Mouse (Mus musculus): ENCODE results near the gene Ercc6.

Gene Ercc6

GRCm38 (mm10) chr14:32572519-32572918 is 59.2 kb downstream of the Ercc6 start:
- DNase-seq (ENCODE audit: low spot score) = no peak

- DNase-seq (ENCODE audit: low spot score) = no peak
These were observed 65.1 kb downstream of the Ercc6 start for GRCm38 (mm10) chr14:32578420-32578819.

GRCm38 (mm10) chr14:32583696-32584095 is 70.4 kb downstream of the Ercc6 start:
- no peak for DNase-seq (ENCODE audit: low spot score)

DNA sequence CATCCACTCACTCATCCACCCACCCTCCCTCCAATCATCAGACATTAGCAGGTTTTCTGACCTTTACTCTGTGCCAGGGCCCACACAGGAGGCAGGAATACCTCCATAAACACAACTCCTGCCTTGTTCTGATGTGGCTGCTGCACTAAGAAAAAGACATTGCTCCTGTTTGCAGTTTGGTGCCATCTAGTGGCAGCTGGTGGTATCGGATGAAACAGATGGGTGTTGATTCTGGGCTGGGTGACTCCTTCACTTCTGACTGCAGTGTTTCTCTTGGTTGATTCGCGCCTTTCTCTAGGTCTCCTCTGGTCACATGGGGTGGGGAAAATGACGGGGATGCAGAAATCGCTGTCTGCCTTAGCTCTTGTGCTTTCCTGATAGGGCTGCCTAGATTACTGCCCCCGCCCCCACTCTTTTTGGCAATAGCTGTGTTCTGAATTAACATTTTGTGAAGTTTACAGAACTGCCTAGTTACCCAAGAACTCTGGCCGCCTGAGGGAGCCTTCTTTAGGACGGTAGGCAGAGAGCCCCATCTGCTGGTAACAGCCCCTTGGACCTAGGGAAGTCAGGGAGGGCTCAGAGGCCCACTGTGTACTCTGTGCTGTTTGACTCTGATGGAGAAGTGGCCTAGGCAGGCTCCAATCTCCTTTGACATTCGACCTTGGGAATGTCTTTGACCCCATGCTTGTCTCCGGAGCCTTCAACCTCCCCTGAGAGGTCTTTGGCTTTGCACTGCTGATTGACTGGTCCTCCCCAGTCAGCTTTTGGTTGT is 73.9 kb downstream of the Ercc6 start:
- DNase-seq (ENCODE audit: low spot score) = peak; percentile 39

DNA sequence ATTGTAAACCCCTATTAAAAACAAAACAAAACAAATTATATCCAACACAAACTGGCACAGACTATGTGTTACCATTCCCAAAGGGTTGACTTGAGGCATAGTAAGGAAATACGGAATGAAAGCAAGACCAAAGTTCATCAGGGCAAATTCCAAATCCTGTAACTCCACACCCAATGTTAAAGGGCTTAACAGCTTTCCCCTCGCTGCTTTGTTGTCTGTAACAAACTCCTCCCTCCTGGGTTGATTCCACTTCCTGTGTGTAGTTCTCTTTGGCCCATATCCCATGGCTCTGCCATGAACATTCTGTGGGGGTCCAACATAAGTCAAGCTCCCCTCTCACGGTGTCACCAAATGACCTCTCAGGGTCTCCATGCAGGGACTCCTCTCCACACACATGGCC is 77.1 kb downstream of the Ercc6 start:
- DNase-seq (ENCODE audit: low spot score) = no peak

GRCm38 (mm10) chr14:32597232-32598231 is 84.2 kb downstream of the Ercc6 start:
- peak; percentile 29 for DNase-seq (ENCODE audit: low spot score)

DNA sequence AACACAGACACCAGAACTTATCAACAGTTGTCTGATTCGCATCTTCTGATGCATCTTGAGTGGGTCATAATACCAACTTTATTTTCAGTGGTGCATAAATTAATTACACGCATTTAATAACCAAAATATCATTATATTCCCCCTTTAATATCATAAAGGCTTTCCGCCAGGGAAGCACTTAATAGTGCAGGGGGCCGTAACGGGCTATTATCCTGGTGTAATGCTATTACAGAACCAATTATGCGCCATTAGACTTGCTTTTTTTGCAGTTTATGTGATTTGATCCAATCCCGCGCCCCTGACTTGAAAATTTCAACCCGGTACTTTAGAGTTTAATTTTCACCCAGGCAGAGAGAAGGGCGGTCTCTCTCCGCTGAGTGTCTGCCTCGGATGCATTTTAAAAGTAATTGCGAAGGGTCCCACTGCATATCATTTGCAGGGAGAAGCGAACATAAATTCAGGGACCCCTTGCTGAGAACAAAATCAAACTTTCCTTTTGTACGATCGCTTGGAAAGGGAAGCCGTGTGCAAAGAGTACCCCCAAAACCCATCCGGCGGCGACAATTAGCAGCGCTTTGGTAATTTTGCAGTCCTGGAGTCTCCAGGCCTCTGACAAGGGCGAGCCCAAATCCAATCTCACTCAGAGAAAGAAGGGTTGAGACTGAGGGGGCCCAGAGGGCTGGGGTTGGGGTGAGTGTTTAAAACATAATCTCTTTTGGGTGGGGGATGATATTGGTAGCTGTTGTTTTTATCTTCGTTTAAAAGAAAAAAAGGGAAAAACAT is 85.3 kb downstream of the Ercc6 start:
- no peak for DNase-seq (ENCODE audit: low spot score)

GRCm38 (mm10) chr14:32599290-32600041 is 86.1 kb downstream of the Ercc6 start, which contains the start of gene Prrxl1:
Gene Prrxl1 (plus strand): TSS chr14:32599407.
- DNase-seq (ENCODE audit: low spot score) = no peak

DNA sequence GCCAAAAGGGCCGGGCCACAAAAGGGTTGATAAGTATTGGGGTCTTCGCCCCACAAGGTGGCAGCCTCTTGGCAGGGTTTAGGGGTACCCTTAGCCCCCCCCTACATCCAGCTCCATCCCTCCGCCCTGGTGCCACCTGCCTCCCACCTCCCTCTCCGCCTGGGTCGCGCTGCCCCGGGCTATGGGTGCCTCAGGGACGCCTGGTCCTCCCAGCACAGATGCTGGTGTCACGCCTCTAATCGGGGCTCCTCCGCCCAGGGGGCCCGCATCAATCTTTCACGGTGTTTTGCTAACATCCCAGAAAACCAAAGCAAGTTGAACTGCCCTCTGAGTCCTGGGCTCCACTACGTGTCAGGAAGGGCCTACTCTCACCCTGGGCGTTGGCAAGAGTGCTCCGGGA is 86.8 kb downstream of the Ercc6 start:
- DNase-seq (ENCODE audit: low spot score) = no peak

GRCm38 (mm10) chr14:32605508-32605907 is 92.2 kb downstream of the Ercc6 start:
- DNase-seq (ENCODE audit: low spot score) = no peak

DNA sequence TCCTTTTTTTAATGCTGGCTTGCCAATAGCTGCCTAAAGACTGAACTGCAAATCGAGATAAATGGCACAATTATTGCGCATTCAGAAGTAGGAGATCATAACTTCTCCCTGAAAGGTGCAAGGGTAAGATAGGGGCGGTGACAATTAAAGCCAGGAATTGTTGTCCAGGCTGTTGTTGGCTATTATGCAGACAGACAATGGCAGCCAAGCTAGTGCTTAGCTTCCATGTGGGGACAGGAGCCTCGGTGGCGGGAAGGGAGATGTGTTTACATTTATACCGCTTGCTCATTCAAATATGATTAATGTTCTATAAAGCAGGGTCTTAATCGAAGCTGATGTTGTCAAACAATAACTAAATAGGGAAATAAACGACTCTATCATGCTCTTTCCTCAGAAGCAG is 93.0 kb downstream of the Ercc6 start:
- no peak for DNase-seq (ENCODE audit: low spot score)

- no peak for DNase-seq (ENCODE audit: low spot score)
These were observed 96.1 kb downstream of the Ercc6 start for GRCm38 (mm10) chr14:32609392-32609791.

- no peak for DNase-seq (ENCODE audit: low spot score)
These were observed 103.9 kb downstream of the Ercc6 start for GRCm38 (mm10) chr14:32617253-32617652.

DNA sequence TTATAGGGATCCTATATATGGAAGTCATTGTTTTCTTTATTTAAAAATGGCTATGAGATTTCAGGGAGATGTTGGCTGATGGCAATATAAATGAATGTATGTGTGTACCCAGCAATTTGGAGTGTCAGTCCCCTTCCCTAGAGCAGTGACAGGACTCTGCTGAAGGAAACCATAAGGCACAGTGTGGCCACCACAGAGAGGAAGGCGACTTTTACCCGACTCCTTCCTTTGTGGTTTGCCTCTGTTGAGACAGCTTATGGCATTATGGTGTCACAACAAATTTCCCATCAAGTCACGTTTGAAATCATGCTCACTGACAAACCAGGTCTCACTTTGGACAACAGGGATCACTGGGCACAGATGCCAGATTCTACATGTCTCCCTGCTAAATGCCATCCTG is 110.9 kb downstream of the Ercc6 start:
- no peak for DNase-seq (ENCODE audit: low spot score)

GRCm38 (mm10) chr14:32624811-32625210 is 111.5 kb downstream of the Ercc6 start:
- no peak for DNase-seq (ENCODE audit: low spot score)

- no peak for DNase-seq (ENCODE audit: low spot score)
These were observed 114.0 kb downstream of the Ercc6 start for GRCm38 (mm10) chr14:32627271-32627670.

- DNase-seq (ENCODE audit: low spot score) = no peak
These were observed 115.3 kb downstream of the Ercc6 start for GRCm38 (mm10) chr14:32628584-32628983.
